Mouse (Mus musculus) retina, postnatal 1 day (tissue): ENCODE measurements around the gene Olfr133.
"Not testable (repeated sequence)": the region's sequence is repeated elsewhere in the genome, so short reads cannot be mapped to it uniquely, and the experiment has no call there.

Experiments
- DNase-seq: peaks from one replicate; pipeline ENCODE4 v3.0.0-alpha.2; 2012

Gene Olfr133

DNA sequence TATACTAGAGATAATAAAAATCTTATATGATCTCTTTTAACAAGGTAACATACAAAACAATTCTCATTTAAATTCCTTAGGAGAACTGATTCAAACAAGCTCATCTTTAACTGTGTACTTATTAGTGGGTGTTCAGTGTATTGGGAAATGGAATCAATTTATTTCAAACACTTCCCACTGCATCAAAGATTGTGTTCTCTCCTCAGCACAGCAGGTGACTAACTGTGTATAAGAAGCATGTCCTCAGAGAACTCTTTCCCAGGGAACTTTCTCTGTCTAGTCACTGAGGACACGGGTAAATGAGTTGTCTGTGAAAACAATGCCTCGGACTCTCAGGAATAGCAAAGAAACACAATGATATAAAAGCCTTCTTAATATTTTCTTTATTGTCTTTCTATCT, at the start of gene Olfr133:
Gene Olfr133, plus strand, starts transcription at position 301 of the 400 bp plus-strand sequence.
- DNase-seq = no peak

- DNase-seq = not testable (repeated sequence)
Observed at GRCm38 (mm10) chr17:38124199-38124598, 20.9 kb upstream of the Olfr133 start.

GRCm38 (mm10) chr17:38125371-38125770, 19.7 kb upstream of the Olfr133 start:
- not testable (repeated sequence) for DNase-seq

DNA sequence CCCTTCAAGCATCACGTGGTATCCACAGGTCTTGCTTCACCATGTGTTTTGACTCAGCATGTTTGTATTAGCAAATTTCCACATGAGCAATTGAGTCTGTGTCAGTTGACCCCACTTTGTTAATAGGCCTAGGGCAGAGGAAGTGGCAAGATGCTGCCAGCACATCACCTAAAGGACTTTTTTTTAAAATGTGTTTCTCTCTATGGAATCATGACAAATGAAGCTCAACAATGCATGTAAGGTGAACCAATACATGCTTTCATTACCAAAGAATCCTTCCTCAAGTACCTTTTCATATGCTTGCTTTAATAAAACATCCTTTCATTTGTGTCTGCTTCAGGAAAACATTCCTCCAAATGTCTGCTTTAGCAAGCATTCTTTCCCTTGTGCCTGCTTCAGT, 10.7 kb upstream of the Olfr133 start, which contains the start of gene Olfr132:
Gene Olfr132, minus strand, starts transcription at position 101 of the 400 bp plus-strand sequence.
- no peak for DNase-seq

GRCm38 (mm10) chr17:38171088-38171487, 26.0 kb downstream of the Olfr133 start, which contains the start of gene Olfr134:
Olfr134 (plus strand) TSS chr17:38171388.
- no peak for DNase-seq
